Mouse (Mus musculus): Measurements from ENCODE around the gene Orai3.
A peak's percentile ranks its signal among the peaks of the same experiment; 100 is the strongest.
"Not testable (repeated sequence)": the region's sequence is repeated elsewhere in the genome, so short reads cannot be mapped to it uniquely, and the experiment has no call there.

The Orai3 gene

GRCm38 (mm10) chr7:127765756-127766155 is 3.9 kb upstream of the Orai3 start:
- peak; percentile 22 for DNase-seq

- DNase-seq = no peak
Observed at GRCm38 (mm10) chr7:127766851-127767609, 2.6 kb upstream of the Orai3 start.

- no peak for DNase-seq
Observed at GRCm38 (mm10) chr7:127767671-127768345, 1.8 kb upstream of the Orai3 start.

- DNase-seq = no peak
Observed at GRCm38 (mm10) chr7:127768346-127768996, 1.1 kb upstream of the Orai3 start.

GRCm38 (mm10) chr7:127768997-127769593 is 520 bp upstream of the Orai3 start:
- DNase-seq = peak; percentile 96

GRCm38 (mm10) chr7:127770039-127770905 is 657 bp downstream of the Orai3 start:
- no peak for DNase-seq

- no peak for DNase-seq
Observed at GRCm38 (mm10) chr7:127771262-127771661, 1.6 kb downstream of the Orai3 start.

- no peak for DNase-seq
Observed at GRCm38 (mm10) chr7:127772080-127772479, 2.5 kb downstream of the Orai3 start.

GRCm38 (mm10) chr7:127772557-127772956 is 2.9 kb downstream of the Orai3 start:
- DNase-seq = no peak

- peak; percentile 74 for DNase-seq
Observed at GRCm38 (mm10) chr7:127773664-127774384, 4.2 kb downstream of the Orai3 start.

- DNase-seq = not testable (repeated sequence)
Observed at GRCm38 (mm10) chr7:127775837-127776236, 6.2 kb downstream of the Orai3 start.

GRCm38 (mm10) chr7:127776426-127776825 is 6.8 kb downstream of the Orai3 start, which contains the start of gene Setd1a:
Gene Setd1a (plus strand): TSS chr7:127776670.
- peak; percentile 89 for DNase-seq

- peak; percentile 98 for DNase-seq
Observed at GRCm38 (mm10) chr7:127776878-127777473, 7.4 kb downstream of the Orai3 start.

GRCm38 (mm10) chr7:127777474-127778266 is 8.1 kb downstream of the Orai3 start:
- DNase-seq = peak; percentile 71

- DNase-seq = no peak
Observed at GRCm38 (mm10) chr7:127778350-127778749, 8.7 kb downstream of the Orai3 start.

- no peak for DNase-seq
Observed at GRCm38 (mm10) chr7:127785308-127785707, 15.7 kb downstream of the Orai3 start, which contains the start of gene Gm49388. Gene Gm49388 (plus strand): TSS chr7:127785608.

- no peak for DNase-seq
Observed at GRCm38 (mm10) chr7:127797076-127797845, 27.6 kb downstream of the Orai3 start.

GRCm38 (mm10) chr7:127798591-127798990 is 29.0 kb downstream of the Orai3 start:
- no peak for DNase-seq

GRCm38 (mm10) chr7:127799211-127799610 is 29.6 kb downstream of the Orai3 start:
- no peak for DNase-seq

All from kidney, adult 18-20 months (tissue).